Mouse (Mus musculus) induced T-regulatory cell, adult 2 months (primary cell): ENCODE data around the gene Defb21.

ENCODE experiments used
- DNase-seq: peaks from one replicate; pipeline ENCODE4 v3.0.0-alpha.2; 2012; ENCODE audit warnings: low read depth

Gene Defb21

GRCm38 (mm10) chr2:152572114-152572794 is at the start of gene Defb21:
Defb21 (plus strand) TSS chr2:152572744.
- peak; percentile 19 for DNase-seq

GRCm38 (mm10) chr2:152539944-152540710 is 32.4 kb upstream of the Defb21 start, which contains the start of gene Defb29:
Defb29 (minus strand) TSS chr2:152540098.
- DNase-seq: no peak

- DNase-seq: no peak
Observed at GRCm38 (mm10) chr2:152541979-152542378, 30.6 kb upstream of the Defb21 start.

GRCm38 (mm10) chr2:152542897-152543296 is 29.6 kb upstream of the Defb21 start:
- no peak for DNase-seq

GRCm38 (mm10) chr2:152543478-152543877 is 29.1 kb upstream of the Defb21 start:
- DNase-seq: no peak

- DNase-seq: peak; percentile 5
Observed at GRCm38 (mm10) chr2:152544691-152545090, 27.9 kb upstream of the Defb21 start.

- no peak for DNase-seq
Observed at GRCm38 (mm10) chr2:152548124-152548523, 24.4 kb upstream of the Defb21 start.

- DNase-seq: peak; percentile 29
Observed at GRCm38 (mm10) chr2:152553774-152554423, 18.6 kb upstream of the Defb21 start.

GRCm38 (mm10) chr2:152556655-152557054 is 15.9 kb upstream of the Defb21 start:
- DNase-seq: no peak

- DNase-seq: no peak
Observed at GRCm38 (mm10) chr2:152569038-152569437, 3.5 kb upstream of the Defb21 start, which contains the start of gene Gm17416. Gm17416 (plus strand) TSS chr2:152569338.

GRCm38 (mm10) chr2:152569881-152570280 is 2.7 kb upstream of the Defb21 start:
- DNase-seq: no peak

- no peak for DNase-seq
Observed at GRCm38 (mm10) chr2:152570313-152570712, 2.2 kb upstream of the Defb21 start.

GRCm38 (mm10) chr2:152573484-152573883 is 940 bp downstream of the Defb21 start:
- DNase-seq: no peak

GRCm38 (mm10) chr2:152580107-152580506 is 7.6 kb downstream of the Defb21 start, which contains the start of gene Defb19:
Defb19 (minus strand) TSS chr2:152580312.
- DNase-seq: no peak

- no peak for DNase-seq
Observed at GRCm38 (mm10) chr2:152580612-152581011, 8.1 kb downstream of the Defb21 start.

- peak; percentile 17 for DNase-seq
Observed at GRCm38 (mm10) chr2:152586926-152587560, 14.5 kb downstream of the Defb21 start.

- no peak for DNase-seq
Observed at GRCm38 (mm10) chr2:152588450-152588849, 15.9 kb downstream of the Defb21 start.

- DNase-seq: no peak
Observed at GRCm38 (mm10) chr2:152589021-152589420, 16.5 kb downstream of the Defb21 start.

GRCm38 (mm10) chr2:152599299-152599698 is 26.8 kb downstream of the Defb21 start, which contains the start of gene Defb45:
Defb45 (minus strand) TSS chr2:152599399.
- DNase-seq: no peak

- no peak for DNase-seq
Observed at GRCm38 (mm10) chr2:152600076-152600475, 27.5 kb downstream of the Defb21 start.

GRCm38 (mm10) chr2:152601275-152601960 is 28.9 kb downstream of the Defb21 start:
- no peak for DNase-seq
